12 mouse cellular contexts compared by ENCODE assay signal in the genomic region with DNA sequence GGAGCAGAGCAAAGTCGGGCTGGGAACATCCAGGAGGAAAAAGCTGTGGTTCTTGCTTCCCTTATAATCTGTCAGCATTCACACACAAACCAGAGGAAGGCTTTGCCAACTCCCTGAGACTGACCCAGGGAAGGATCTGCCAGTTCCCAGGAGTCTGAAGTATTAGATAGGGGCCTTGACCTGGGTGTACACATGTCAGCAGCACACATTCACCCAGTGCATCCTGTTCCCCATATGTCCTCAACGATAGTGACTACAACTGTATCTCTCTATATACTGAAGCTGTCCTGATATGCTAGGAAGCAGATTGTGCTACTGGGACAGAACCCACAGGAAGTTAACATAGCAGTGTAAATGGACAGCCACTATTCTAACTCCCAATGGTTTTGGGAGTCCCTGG.
"Had no signal": no experiment of that assay in that cellular context is flagged by ENCODE, and none has a peak within 500 bp of the region (broad histone marks: within the 10 kb centered on the region; RNA-seq: fewer than 3 reads in every experiment).

No protein-coding gene starts in this region.

- H3K9me3 ChIP-seq: limb, embryonic 10.5 days; midbrain, embryonic 13.5 days; neural tube, embryonic 15.5 days had no signal

- ATAC-seq: lung, postnatal 0 days; midbrain, embryonic 13.5 days had no signal

- H3K4me1 ChIP-seq: midbrain, embryonic 13.5 days; neural tube, embryonic 15.5 days had no signal

- H3K27me3 ChIP-seq: midbrain, embryonic 13.5 days; neural tube, embryonic 15.5 days had no signal

- DNase-seq: kidney, adult 8-10 months; kidney, postnatal 25 days; lung, adult 2 months; right cerebral cortex, postnatal 25 days; thymus, adult 18-20 months; thymus, postnatal 14 days had no signal

- H3K4me3 ChIP-seq: left cerebral cortex, adult 2 months; limb, embryonic 10.5 days; midbrain, embryonic 13.5 days; myocyte; neural tube, embryonic 15.5 days had no signal

- H3K4me2 ChIP-seq: midbrain, embryonic 13.5 days; neural tube, embryonic 15.5 days had no signal

- H3K36me3 ChIP-seq: limb, embryonic 10.5 days; midbrain, embryonic 13.5 days; neural tube, embryonic 15.5 days had no signal

- H3K27ac ChIP-seq: left cerebral cortex, adult 2 months; midbrain, embryonic 13.5 days; neural tube, embryonic 15.5 days had no signal

- H3K9ac ChIP-seq: midbrain, embryonic 13.5 days; neural tube, embryonic 15.5 days had no signal
